Mouse (Mus musculus): Measurements from ENCODE around the gene Mgam.
"Not testable (repeated sequence)": the region's sequence is repeated elsewhere in the genome, so short reads cannot be mapped to it uniquely, and the experiment has no call there.

- not testable (repeated sequence) for TF ChIP-seq CTCF, POLR2A (IDR thresholded peaks at IDR 0.05; ENCODE audit: insufficient read depth, low read depth, low read length)
Measured at GRCm38 (mm10) chr6:40713494-40713893, 84.9 kb downstream of the Mgam start.
